Mouse (Mus musculus): ENCODE measurements around the gene Vmn2r89. TPM values are rescaled to one million over a fixed set of nuclear protein-coding genes. Genes with fewer than 3 reads are reported as not detected.

Gene Vmn2r89
- polyA plus RNA-seq, 1 experiment from 2014 or later, result not detected

DNA sequence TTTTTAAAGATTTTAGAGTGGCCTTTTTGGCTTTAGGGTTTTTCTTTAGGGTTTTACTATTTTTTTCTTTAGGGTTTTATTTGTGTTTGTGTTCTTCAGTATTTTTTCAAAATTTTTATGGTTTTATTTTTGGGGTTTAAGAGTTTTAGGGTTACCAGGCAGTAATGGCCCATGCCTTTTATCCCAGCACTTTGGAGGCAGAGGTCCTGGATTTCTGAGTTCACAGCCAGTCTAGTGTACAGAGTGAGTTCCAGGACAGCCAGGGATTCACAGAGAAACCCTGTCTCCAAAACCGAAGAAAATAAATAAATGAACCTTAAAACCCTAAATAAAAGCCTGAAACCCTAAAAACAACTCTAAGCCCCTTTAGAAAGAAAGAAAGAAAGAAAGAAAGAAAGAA is 34.5 kb downstream of the Vmn2r89 start:
- Histone ChIP-seq H3K9ac (ENCODE audit: low read length) (no peak overlapping the region), H3K27me3 (ENCODE audit: control insufficient read depth, insufficient read depth, low read length) (no peaks in the 10 kb centered on the region), H3K9me3 (ENCODE audit: control insufficient read depth, low read length) (no peaks in the 10 kb centered on the region), H3K36me3 (ENCODE audit: control insufficient read depth, insufficient read depth, low read length) (no peaks in the 10 kb centered on the region), H3K4me2 (replicated peaks; ENCODE audit: low read depth) (no peak overlapping the region), H3K4me3 (ENCODE audit: low read depth, low read length) (no peak overlapping the region), H3K4me1 (replicated peaks; ENCODE audit: control insufficient read depth, insufficient read depth) (no peaks in the 10 kb centered on the region), H3K27ac (replicated peaks) (no peak overlapping the region)
- 82% methylated on average over 1 of the region's 1 CpGs for WGBS
- ATAC-seq (ENCODE audit: low FRiP score, low TSS enrichment) (no peak), DNase-seq (ENCODE audit: low spot score) (no peak)
- no peak for TF ChIP-seq EP300 (optimal IDR thresholded peaks at IDR 0.05)
- TF ChIP-seq CTCF (IDR thresholded peaks at IDR 0.05; ENCODE audit: low read depth), result no peak

DNA sequence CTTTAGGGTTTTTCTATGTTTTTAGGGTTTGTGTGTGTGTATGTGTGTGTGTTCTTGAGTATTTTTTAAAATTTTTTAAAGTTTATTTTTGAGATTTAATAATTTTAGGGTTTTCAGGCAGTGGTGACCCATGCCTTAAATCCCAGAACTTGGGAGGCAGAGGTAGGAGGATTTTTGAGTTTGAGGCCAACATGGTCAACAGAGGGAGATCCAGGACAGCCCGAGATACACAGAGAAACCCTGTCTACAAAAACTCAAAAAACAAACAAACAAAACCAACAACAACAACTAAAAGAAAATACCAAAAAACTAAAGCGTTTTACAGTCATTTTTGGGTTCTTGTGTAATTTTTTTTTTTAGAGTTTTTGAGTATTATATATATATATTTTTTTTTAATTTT is 44.1 kb downstream of the Vmn2r89 start:
- DNase-seq (ENCODE audit: low spot score), result no peak
- H3K9me3 ChIP-seq (ENCODE audit: control insufficient read depth, low read length), result no peaks in the 10 kb centered on the region
- H3K4me3 ChIP-seq (ENCODE audit: low read depth, low read length), result no peak overlapping the region
- WGBS, result 87% methylated on average over 2 of the region's 2 CpGs
- no peak overlapping the region for H3K9ac ChIP-seq (ENCODE audit: low read length)
- ATAC-seq (ENCODE audit: low FRiP score, low TSS enrichment), result no peak
- TF ChIP-seq CTCF (IDR thresholded peaks at IDR 0.05; ENCODE audit: low read depth) (no peak), EP300 (optimal IDR thresholded peaks at IDR 0.05) (no peak)
- H3K4me2 ChIP-seq (replicated peaks; ENCODE audit: low read depth), result no peak overlapping the region
- H3K36me3 ChIP-seq (ENCODE audit: control insufficient read depth, insufficient read depth, low read length), result no peaks in the 10 kb centered on the region
- H3K27ac ChIP-seq (replicated peaks), result no peak overlapping the region
- H3K27me3 ChIP-seq (ENCODE audit: control insufficient read depth, insufficient read depth, low read length), result no peaks in the 10 kb centered on the region
- no peaks in the 10 kb centered on the region for H3K4me1 ChIP-seq (replicated peaks; ENCODE audit: control insufficient read depth, insufficient read depth)

GRCm38 (mm10) chr14:51496955-51497354 is 45.3 kb downstream of the Vmn2r89 start:
- no peaks in the 10 kb centered on the region for H3K27me3 ChIP-seq (ENCODE audit: control insufficient read depth, insufficient read depth, low read length)
- no peak for ATAC-seq (ENCODE audit: low FRiP score, low TSS enrichment)
- H3K4me1 ChIP-seq (replicated peaks; ENCODE audit: control insufficient read depth, insufficient read depth), result no peaks in the 10 kb centered on the region
- no peaks in the 10 kb centered on the region for H3K9me3 ChIP-seq (ENCODE audit: control insufficient read depth, low read length)
- H3K36me3 ChIP-seq (ENCODE audit: control insufficient read depth, insufficient read depth, low read length), result no peaks in the 10 kb centered on the region
- H3K9ac ChIP-seq (ENCODE audit: low read length), result no peak overlapping the region
- TF ChIP-seq EP300 (optimal IDR thresholded peaks at IDR 0.05) (no peak), CTCF (IDR thresholded peaks at IDR 0.05; ENCODE audit: low read depth) (no peak)
- H3K4me3 ChIP-seq (ENCODE audit: low read depth, low read length), result no peak overlapping the region
- no peak overlapping the region for H3K4me2 ChIP-seq (replicated peaks; ENCODE audit: low read depth)
- no peak overlapping the region for H3K27ac ChIP-seq (replicated peaks)
- DNase-seq (ENCODE audit: low spot score), result no peak
- WGBS, result 82% methylated on average over 1 of the region's 1 CpGs

GRCm38 (mm10) chr14:51497958-51498357 is 46.3 kb downstream of the Vmn2r89 start:
- no peaks in the 10 kb centered on the region for H3K36me3 ChIP-seq (ENCODE audit: control insufficient read depth, insufficient read depth, low read length)
- no peak overlapping the region for H3K4me3 ChIP-seq (ENCODE audit: low read depth, low read length)
- H3K27me3 ChIP-seq (ENCODE audit: control insufficient read depth, insufficient read depth, low read length), result no peaks in the 10 kb centered on the region
- no peak for TF ChIP-seq CTCF (IDR thresholded peaks at IDR 0.05; ENCODE audit: low read depth)
- TF ChIP-seq EP300 (optimal IDR thresholded peaks at IDR 0.05), result no peak
- ATAC-seq (ENCODE audit: low FRiP score, low TSS enrichment) (no peak), DNase-seq (ENCODE audit: low spot score) (no peak)
- no peaks in the 10 kb centered on the region for H3K9me3 ChIP-seq (ENCODE audit: control insufficient read depth, low read length)
- H3K4me2 ChIP-seq (replicated peaks; ENCODE audit: low read depth), result no peak overlapping the region
- WGBS, result 89% methylated on average over 2 of the region's 2 CpGs
- H3K27ac ChIP-seq (replicated peaks), result no peak overlapping the region
- H3K4me1 ChIP-seq (replicated peaks; ENCODE audit: control insufficient read depth, insufficient read depth), result no peaks in the 10 kb centered on the region
- no peak overlapping the region for H3K9ac ChIP-seq (ENCODE audit: low read length)

DNA sequence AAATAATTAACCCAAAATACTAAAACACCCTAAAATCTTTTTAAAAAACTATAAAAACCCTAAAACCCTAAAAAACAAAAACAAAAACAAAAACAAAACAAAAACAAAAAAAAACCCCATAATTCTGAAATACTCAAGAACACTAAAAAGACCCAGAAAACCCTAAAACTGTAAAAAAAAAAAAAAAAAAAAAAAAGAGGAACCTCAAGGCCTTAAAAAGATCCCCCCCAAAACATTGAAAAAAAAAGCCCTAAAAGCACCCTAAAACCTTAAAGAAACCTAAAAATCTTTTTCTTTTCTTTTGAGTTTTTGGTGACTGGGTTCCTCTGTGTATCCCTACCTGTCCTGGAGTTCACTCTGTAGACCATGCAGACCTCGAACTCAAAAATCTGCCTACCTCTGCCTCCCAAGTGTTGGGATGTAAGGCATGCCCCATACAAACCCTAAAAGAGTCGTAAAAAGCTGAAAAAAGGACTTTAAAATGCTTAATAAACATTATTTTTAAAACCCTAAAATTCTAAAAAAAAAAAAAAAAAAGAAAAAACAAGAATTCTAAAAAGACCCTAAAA is 48.1 kb downstream of the Vmn2r89 start:
- no peak for TF ChIP-seq EP300 (optimal IDR thresholded peaks at IDR 0.05)
- no peak for TF ChIP-seq CTCF (IDR thresholded peaks at IDR 0.05; ENCODE audit: low read depth)
- Histone ChIP-seq H3K4me2 (replicated peaks; ENCODE audit: low read depth) (no peak overlapping the region), H3K9me3 (ENCODE audit: control insufficient read depth, low read length) (no peaks in the 10 kb centered on the region), H3K9ac (ENCODE audit: low read length) (no peak overlapping the region), H3K27ac (replicated peaks) (no peak overlapping the region), H3K27me3 (ENCODE audit: control insufficient read depth, insufficient read depth, low read length) (no peaks in the 10 kb centered on the region), H3K36me3 (ENCODE audit: control insufficient read depth, insufficient read depth, low read length) (no peaks in the 10 kb centered on the region), H3K4me3 (ENCODE audit: low read depth, low read length) (no peak overlapping the region), H3K4me1 (replicated peaks; ENCODE audit: control insufficient read depth, insufficient read depth) (no peaks in the 10 kb centered on the region)
- no peak for DNase-seq (ENCODE audit: low spot score)
- ATAC-seq (ENCODE audit: low FRiP score, low TSS enrichment), result no peak
- WGBS, result 82% methylated on average over 2 of the region's 2 CpGs

DNA sequence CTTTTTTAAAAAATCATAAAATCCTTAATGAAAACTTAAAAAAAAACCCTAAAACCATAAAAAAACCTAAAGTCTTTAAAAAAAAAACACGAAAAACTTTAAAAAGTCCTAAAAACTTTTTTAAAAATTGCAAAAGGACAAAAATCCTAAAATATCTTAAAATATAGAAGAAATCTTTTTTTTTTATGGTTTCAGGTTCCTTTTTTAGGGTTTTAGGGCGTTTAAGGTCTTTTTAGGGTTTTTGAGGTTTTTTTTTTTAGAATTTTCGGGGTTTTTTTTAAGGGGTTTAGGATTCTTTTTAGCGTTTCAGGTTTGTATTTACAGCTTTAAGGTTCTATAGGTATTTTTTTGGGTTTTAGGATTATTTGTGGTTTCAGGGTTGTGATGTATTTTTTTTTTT is 48.8 kb downstream of the Vmn2r89 start:
- no peak for TF ChIP-seq EP300 (optimal IDR thresholded peaks at IDR 0.05)
- no peak for TF ChIP-seq CTCF (IDR thresholded peaks at IDR 0.05; ENCODE audit: low read depth)
- Histone ChIP-seq H3K4me2 (replicated peaks; ENCODE audit: low read depth) (no peak overlapping the region), H3K4me3 (ENCODE audit: low read depth, low read length) (no peak overlapping the region), H3K27ac (replicated peaks) (no peak overlapping the region), H3K27me3 (ENCODE audit: control insufficient read depth, insufficient read depth, low read length) (no peaks in the 10 kb centered on the region), H3K9me3 (ENCODE audit: control insufficient read depth, low read length) (no peaks in the 10 kb centered on the region), H3K9ac (ENCODE audit: low read length) (no peak overlapping the region), H3K36me3 (ENCODE audit: control insufficient read depth, insufficient read depth, low read length) (no peaks in the 10 kb centered on the region), H3K4me1 (replicated peaks; ENCODE audit: control insufficient read depth, insufficient read depth) (no peaks in the 10 kb centered on the region)
- no peak for ATAC-seq (ENCODE audit: low FRiP score, low TSS enrichment)
- no peak for DNase-seq (ENCODE audit: low spot score)
- WGBS, result 90% methylated on average over 4 of the region's 4 CpGs
